Mouse (Mus musculus) myocyte (in vitro differentiated cells): Measurements from ENCODE around the gene Prkd3. TPM values are rescaled to one million over a fixed set of nuclear protein-coding genes. Genes with fewer than 3 reads are reported as not detected.

Experiments used
- H3K27me3 ChIP-seq: one replicate; pipeline ENCODE4 v1.6.1; 2011; ENCODE audit not compliant: control insufficient read depth, insufficient read depth, insufficient read length
- H3K36me3 ChIP-seq: one replicate; pipeline ENCODE4 v1.6.1; 2011; ENCODE audit not compliant: control insufficient read depth, insufficient read depth
- H3K4me2 ChIP-seq: one replicate; pipeline ENCODE4 v1.6.1; 2011; ENCODE audit warnings: low read depth, control low read depth
- H3K4me3 ChIP-seq: one replicate; pipeline ENCODE4 v1.5.1; 2011; ENCODE audit warnings: mild to moderate bottlenecking, control low read depth, moderate library complexity
- H3K79me2 ChIP-seq: one replicate; pipeline ENCODE4 v1.6.1; 2011; ENCODE audit not compliant: control insufficient read depth, insufficient read depth
- H3ac ChIP-seq: one replicate; pipeline ENCODE4 v1.6.1; 2011; ENCODE audit not compliant: control insufficient read depth, insufficient read length
- CEBPB ChIP-seq: IDR thresholded peaks from 2 replicates; pipeline ENCODE4 v1.6.1; 2011; ENCODE audit warnings: mild to moderate bottlenecking, moderate library complexity; ENCODE audit not compliant: poor library complexity, insufficient read depth, severe bottlenecking
- E2F4 ChIP-seq: IDR thresholded peaks from one replicate; pipeline ENCODE4 v1.6.1; 2011; ENCODE audit warnings: mild to moderate bottlenecking, control low read depth, moderate library complexity; ENCODE audit not compliant: insufficient read depth
- MAX ChIP-seq: IDR thresholded peaks from one replicate; pipeline ENCODE4 v1.6.1; 2011; ENCODE audit warnings: low read depth, mild to moderate bottlenecking, control low read depth
- MYOD1 ChIP-seq, 3 experiments: IDR thresholded peaks; one replicate each; pipeline ENCODE4 v1.6.1; 2011; ENCODE audit warnings: control low read depth in 2 of 3, low read depth in 2 of 3, mild to moderate bottlenecking in 2 of 3, moderate library complexity in 1 of 3; ENCODE audit not compliant: insufficient read length in 2 of 3, control insufficient read depth in 1 of 3
- MYOG ChIP-seq, 3 experiments: IDR thresholded peaks; one replicate each; pipeline ENCODE4 v1.6.1; 2011; ENCODE audit warnings: control low read depth in 2 of 3, low read depth in 2 of 3, mild to moderate bottlenecking in 2 of 3; ENCODE audit not compliant: insufficient read length in 2 of 3, control insufficient read depth in 1 of 3, insufficient read depth in 1 of 3
- POLR2A ChIP-seq: IDR thresholded peaks from one replicate; pipeline ENCODE4 v1.6.1; 2011; ENCODE audit warnings: low read depth, mild to moderate bottlenecking, control low read depth, moderate library complexity; ENCODE audit not compliant: insufficient read length
- POLR2AphosphoS2 ChIP-seq: IDR thresholded peaks from one replicate; pipeline ENCODE4 v1.6.1; 2011; ENCODE audit warnings: low read depth, control low read depth; ENCODE audit not compliant: insufficient read length
- REST ChIP-seq: IDR thresholded peaks from one replicate; pipeline ENCODE4 v1.6.1; 2011; ENCODE audit warnings: mild to moderate bottlenecking, control low read depth, moderate library complexity; ENCODE audit not compliant: insufficient read depth, insufficient read length
- SRF ChIP-seq: IDR thresholded peaks from one replicate; pipeline ENCODE4 v1.6.1; 2011; ENCODE audit warnings: low read depth; ENCODE audit not compliant: control insufficient read depth, insufficient read length
- TCF12 ChIP-seq: IDR thresholded peaks from one replicate; pipeline ENCODE4 v1.6.1; 2011; ENCODE audit warnings: mild to moderate bottlenecking, control low read depth; ENCODE audit not compliant: poor library complexity, insufficient read depth, severe bottlenecking
- TCF3 ChIP-seq: IDR thresholded peaks from one replicate; pipeline ENCODE4 v1.6.1; 2011; ENCODE audit warnings: low read depth, control low read depth; ENCODE audit not compliant: insufficient read length
- USF1 ChIP-seq: IDR thresholded peaks from one replicate; pipeline ENCODE4 v1.6.1; 2011; ENCODE audit warnings: low read depth, mild to moderate bottlenecking, control low read depth, moderate library complexity
- polyA plus RNA-seq: library from polyadenylated mRNA; unstranded; fragments of >200 nt; fragmentation: generic; extraction: Trizol; gene quantifications from one replicate; pipeline ENCODE4 v1.2.1, GENCODE M21; 2012; ENCODE audit warnings: missing spikeins

Gene Prkd3
- polyA plus RNA-seq, 1 experiment: 11.4 TPM

DNA sequence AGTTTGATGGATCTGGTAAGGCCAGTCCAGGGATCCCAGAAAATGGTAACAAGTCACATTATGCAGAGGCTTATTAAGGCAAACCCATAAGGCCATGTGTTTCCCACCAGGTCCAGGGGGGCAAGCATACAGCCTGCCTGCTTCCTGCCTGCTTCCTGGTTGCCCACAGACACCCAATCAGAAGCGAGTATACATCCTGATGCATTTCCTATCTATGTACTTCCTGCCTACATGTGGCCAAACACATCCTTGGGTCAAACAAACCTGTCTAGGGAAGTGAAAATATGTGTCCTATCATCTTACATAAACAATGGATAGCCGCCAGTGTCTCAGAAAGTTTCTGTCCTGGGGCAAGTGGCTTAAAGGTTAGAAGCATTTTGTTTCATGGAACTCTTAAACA is 117.5 kb downstream of the Prkd3 start:
- H3K4me3 ChIP-seq: no peak overlapping the region
- H3K4me2 ChIP-seq: no peak overlapping the region
- H3ac ChIP-seq: no peak overlapping the region
- TF ChIP-seq MYOD1 (IDR thresholded peaks at IDR 0.05; ENCODE audit: control insufficient read depth in 1 of 3, insufficient read length in 2 of 3, low read depth in 2 of 3): no peak
- TF ChIP-seq REST: no peak
- TF ChIP-seq MYOG (IDR thresholded peaks at IDR 0.05; ENCODE audit: control insufficient read depth in 1 of 3, insufficient read depth in 1 of 3, insufficient read length in 2 of 3, low read depth in 2 of 3): no peak
- TF ChIP-seq POLR2AphosphoS2: no peak
- TF ChIP-seq POLR2A: no peak
- TF ChIP-seq USF1: no peak
- TF ChIP-seq CEBPB: no peak
- TF ChIP-seq TCF3: no peak
- no peak for TF ChIP-seq TCF12
- no peak for TF ChIP-seq E2F4
- TF ChIP-seq SRF: no peak
- no peak for TF ChIP-seq MAX
- no peaks in the 10 kb centered on the region for H3K79me2 ChIP-seq
- no peaks in the 10 kb centered on the region for H3K27me3 ChIP-seq
- no peaks in the 10 kb centered on the region for H3K36me3 ChIP-seq

Other genes starting within 250 kb of the Prkd3 start
- 11.8 TPM for gene Heatr5b, start 185.5 kb downstream of the Prkd3 start, polyA plus RNA-seq
- 16.6 TPM for gene Gpatch11, start 185.2 kb downstream of the Prkd3 start, polyA plus RNA-seq
- 1.9 TPM for gene Eif2ak2, start 138.2 kb downstream of the Prkd3 start, polyA plus RNA-seq
- 0.06 TPM for gene Sult6b1, start 113.8 kb downstream of the Prkd3 start, polyA plus RNA-seq
- gene Cebpzos, start 104.3 kb downstream of the Prkd3 start, polyA plus RNA-seq: 25.3 TPM
- 9.7 TPM for gene Cebpz, start 83.8 kb downstream of the Prkd3 start, polyA plus RNA-seq
- 17.9 TPM for gene Ndufaf7, start 83.7 kb downstream of the Prkd3 start, polyA plus RNA-seq
- gene Qpct, start 31.1 kb upstream of the Prkd3 start, polyA plus RNA-seq: 1.1 TPM